Mouse (Mus musculus): ENCODE data around the gene Rpl22l1.
"Not testable (repeated sequence)": the region's sequence is repeated elsewhere in the genome, so short reads cannot be mapped to it uniquely, and the experiment has no call there.

Gene Rpl22l1

GRCm38 (mm10) chr3:28841886-28842649, 36.8 kb downstream of the Rpl22l1 start:
- DNase-seq (ENCODE audit: low read depth): no peak

GRCm38 (mm10) chr3:28843231-28843630, 38.0 kb downstream of the Rpl22l1 start:
- DNase-seq (ENCODE audit: low read depth): no peak

- no peak for DNase-seq (ENCODE audit: low read depth)
Measured at GRCm38 (mm10) chr3:28847115-28847514, 41.9 kb downstream of the Rpl22l1 start.

GRCm38 (mm10) chr3:28852174-28852573, 46.9 kb downstream of the Rpl22l1 start:
- DNase-seq (ENCODE audit: low read depth): not testable (repeated sequence)
